Mouse (Mus musculus) liver (tissue): ENCODE measurements around the gene Cyp2c23.
A peak's percentile ranks its signal among the peaks of the same experiment; 100 is the strongest.

Experiments used
- DNase-seq: peaks from one replicate; pipeline ENCODE4 v3.0.0-alpha.2; 2020; ENCODE audit warnings: mixed read lengths

Cyp2c23 gene

DNA sequence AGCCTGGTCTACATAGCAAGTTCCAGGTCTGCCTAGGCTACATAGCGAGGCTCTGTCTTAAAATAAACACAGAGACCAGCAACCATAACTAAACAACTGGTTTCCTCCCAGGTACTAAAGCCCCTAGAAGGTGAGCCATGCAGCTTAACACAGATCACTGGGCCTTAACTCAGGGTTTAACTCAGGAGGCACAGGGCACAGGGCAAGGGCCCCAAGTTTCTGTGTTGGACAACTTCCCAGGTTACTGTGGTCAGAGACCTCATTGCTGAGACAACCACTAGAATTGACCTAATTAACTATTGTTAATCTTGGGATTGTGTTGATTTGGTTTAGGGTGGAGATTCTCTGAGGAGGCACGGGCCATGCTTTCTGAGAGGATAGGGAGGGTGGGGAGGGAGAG, 62.5 kb downstream of the Cyp2c23 start:
- no peak for DNase-seq

DNA sequence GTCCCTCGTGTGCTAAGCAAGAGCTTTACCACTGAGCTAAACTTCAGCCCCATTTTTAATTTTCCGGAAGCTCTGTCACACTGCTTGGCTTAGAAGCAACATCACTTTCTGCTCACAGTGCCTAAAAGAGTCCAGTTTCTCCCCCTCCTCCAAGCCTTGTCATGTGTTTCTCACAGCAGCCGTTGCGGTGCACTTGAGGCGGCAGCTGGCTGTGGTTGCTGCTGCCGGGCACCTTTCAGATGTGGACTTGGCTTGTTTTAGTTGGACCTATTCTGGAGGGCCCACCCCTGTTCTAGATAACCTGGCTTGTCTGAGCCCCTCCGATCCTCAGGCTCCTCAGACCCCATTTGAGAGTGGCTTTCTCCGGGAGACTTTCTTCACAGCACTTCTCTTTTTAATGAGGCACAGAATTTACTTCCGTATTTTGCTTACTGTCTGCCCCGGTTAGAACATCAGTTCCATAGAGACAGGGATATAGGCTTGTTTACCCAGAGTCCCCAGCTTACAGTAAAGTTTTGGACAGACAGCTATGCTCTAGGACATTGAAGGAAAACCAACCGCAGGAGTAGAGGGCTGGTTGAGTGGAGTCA, 63.4 kb downstream of the Cyp2c23 start:
- DNase-seq = no peak

DNA sequence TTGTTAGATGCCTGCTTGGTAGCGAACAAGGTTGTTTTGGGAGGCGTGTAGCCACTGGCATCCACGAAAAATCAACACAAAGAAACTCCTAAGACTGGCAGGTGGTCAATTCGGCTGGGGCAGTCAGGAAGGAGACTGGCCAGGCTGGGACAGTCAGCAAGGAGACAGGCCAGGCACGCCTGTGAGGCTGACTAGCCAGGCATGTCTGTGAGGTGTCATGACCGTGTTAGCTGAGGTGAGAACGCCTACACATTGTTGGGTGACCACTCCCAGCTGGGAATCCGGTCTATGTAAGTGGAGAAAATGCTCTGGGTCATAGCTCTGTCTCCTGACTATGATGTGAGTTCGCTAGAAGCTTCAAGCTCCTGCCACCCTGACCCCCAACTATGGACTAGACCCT, 66.2 kb downstream of the Cyp2c23 start:
- no peak for DNase-seq

DNA sequence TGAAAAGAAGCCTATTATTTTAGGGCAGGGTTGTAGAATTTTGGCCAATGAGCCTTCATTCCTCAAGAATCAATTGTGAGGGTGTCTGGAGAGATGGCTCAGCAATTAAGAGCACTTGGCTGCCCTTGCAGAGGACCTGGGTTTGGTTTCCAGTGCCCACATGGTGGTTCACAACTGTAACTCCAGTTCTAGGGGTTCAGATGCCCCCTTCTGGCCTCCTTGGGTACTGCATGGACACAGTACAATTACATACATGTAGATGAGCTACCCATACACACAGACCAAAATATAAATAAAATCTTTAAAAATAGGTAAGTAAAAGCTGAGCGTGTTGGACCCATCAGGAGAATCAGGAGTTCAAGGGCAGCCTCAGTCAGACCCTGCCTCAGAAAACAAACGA, 67.8 kb downstream of the Cyp2c23 start:
- peak; percentile 58 for DNase-seq

DNA sequence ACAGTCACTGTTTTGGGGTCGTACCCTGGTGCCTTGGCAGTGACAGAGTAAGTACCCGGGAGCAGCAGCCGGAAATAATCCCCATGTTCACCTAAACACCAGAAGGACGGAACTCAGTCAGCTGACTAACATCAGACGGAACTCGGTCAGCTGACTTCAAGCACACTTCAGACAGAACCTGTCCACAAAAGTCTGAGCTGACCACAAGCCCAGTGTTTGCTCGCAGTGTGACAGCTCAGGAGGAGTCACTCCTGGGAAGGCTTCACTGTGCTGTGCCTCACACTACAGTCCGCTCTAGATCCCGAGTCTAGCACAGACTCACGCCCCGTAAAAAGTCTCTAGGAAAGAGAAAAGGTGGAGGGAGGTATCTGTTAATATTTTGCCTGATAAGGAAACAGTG, 69.0 kb downstream of the Cyp2c23 start:
- no peak for DNase-seq

DNA sequence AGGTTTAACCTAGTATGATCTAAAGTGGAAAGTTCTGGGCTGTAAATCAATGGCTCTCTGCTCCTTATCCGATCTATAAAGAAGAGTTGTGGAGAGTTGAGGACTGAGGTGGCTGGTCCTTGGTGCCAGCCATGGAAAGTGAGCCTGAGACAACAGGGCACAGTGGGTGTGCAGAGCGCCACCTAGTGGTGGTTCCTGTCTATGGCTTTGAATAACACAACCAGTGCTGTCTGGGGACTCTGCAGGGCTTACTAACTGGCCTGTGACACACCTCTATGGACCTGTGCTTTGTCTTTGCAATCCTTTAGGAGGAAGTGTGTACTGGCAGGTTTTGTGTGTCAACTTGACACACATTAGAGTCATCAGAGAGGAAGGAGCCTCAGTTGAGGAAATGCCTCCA, 69.8 kb downstream of the Cyp2c23 start:
- peak; percentile 69 for DNase-seq

DNA sequence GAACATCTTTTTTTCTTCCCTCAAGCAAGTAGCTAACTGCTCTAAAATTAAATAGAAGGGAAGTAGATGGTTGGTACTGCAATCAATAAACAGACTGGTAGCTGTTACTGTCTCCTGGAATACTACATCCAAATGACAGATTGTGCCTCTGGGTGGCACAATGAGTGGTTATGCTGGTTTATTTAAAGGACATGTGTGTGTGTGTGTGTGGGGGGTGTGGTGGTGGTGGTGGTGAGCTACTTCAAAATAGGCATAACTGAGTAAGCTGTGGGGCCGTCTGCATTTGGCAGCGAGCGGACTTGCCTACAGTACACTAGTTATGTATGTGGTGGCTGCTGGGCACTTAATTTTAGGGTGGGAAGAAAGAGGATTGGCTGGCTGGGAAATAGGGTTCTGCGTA, 71.1 kb downstream of the Cyp2c23 start:
- no peak for DNase-seq

DNA sequence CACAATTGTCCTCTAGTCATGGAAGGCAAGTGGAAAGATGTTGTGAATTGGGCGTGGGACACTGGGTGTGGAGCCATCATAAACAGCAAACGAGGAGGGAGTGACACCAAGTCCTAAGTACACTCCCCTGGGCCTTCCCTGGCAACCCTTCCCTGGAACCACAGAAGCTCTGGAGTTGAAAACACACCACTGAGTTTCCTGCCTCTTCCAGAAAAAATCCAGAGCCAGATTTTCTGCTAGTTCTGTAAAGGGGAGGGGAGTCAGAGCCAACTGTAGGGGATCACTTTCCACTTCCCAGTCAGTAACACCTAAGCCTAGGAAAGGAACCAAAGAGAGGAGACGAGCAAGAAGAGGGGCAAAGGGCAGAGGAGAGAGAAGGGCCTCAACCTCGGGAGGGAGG, 71.6 kb downstream of the Cyp2c23 start:
- DNase-seq = no peak

DNA sequence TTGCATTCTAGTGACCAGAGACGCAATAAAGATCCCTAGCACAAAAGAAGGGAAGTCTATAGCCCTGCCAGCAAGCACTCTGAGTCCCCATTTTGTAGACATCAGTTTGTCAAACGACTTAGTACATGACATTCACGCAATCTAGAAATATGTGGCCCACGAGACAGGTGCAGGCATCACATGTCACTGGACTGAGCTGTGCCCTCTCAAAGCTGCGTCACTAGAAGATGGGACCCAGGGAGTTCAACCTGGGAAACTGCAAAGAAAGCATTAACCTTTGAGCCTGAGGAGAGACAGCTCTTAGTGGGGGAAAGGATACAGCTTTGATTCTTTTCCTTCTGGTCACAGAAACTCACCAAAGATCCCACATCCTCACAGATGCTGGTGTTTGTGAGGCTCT, 73.7 kb downstream of the Cyp2c23 start:
- DNase-seq = no peak
